Comparison of ENCODE assay signal across 13 mouse cellular contexts in the genomic region with DNA sequence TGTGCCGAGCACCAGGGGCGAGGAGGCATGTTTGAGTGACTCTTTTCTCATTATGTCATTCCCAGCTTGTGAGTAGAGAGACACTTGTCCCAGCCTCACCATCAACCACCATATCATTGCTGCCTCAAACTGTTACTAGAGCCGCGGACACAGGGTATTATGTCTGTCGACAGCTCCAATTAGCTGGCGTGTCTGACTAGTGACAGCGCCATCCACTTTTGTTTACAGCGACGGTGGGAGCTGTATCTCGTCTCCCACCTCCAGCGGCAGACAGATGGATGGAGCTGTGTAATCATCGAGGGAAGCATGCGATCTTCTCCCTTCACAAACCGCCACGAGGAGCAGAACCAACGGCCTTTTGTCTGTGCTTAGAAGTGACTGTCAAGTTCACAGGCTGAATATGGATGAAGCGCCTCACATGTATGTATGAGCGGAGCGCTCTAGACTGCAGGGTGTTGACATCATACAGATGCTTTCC.
DNase-seq lines count a peak whose midpoint lies in the region; ATAC-seq and TF ChIP-seq lines count a peak whose summit lies in the region.
"Had no signal": no experiment of that assay in that cellular context is flagged by ENCODE, and none has a peak within 500 bp of the region (broad histone marks: within the 10 kb centered on the region; RNA-seq: fewer than 3 reads in every experiment).

No protein-coding gene starts in this region.

- H3K4me3 ChIP-seq in heart, embryonic 10.5 days: no peak overlapping the region
- H3K4me3 ChIP-seq in heart, adult 2 months: no peak overlapping the region
- H3K4me3 ChIP-seq in hindbrain, embryonic 11.5 days (ENCODE audit: low read depth, low read length): no peak overlapping the region
- peak overlapping the region; percentile 11; the same call in 1 of the 2 replicates for H3K4me3 ChIP-seq in midbrain, embryonic 13.5 days (replicated peaks)
- H3K4me3 ChIP-seq: gastrocnemius, adult 2 months; limb, embryonic 12.5 days had no signal

- H3K36me3 ChIP-seq in heart, embryonic 10.5 days: no peaks in the 10 kb centered on the region
- no peaks in the 10 kb centered on the region for H3K36me3 ChIP-seq in heart, adult 2 months (ENCODE audit: control insufficient read depth, insufficient read depth, low read length)
- H3K36me3 ChIP-seq in hindbrain, embryonic 11.5 days (ENCODE audit: control insufficient read depth, insufficient read depth, low read length): no peaks in the 10 kb centered on the region
- no peaks in the 10 kb centered on the region for H3K36me3 ChIP-seq in midbrain, embryonic 13.5 days
- H3K36me3 ChIP-seq: limb, embryonic 12.5 days had no signal

- H3K27ac ChIP-seq in heart, embryonic 10.5 days: no peak overlapping the region
- H3K27ac ChIP-seq in heart, adult 2 months: no peak overlapping the region
- H3K27ac ChIP-seq in hindbrain, embryonic 11.5 days (ENCODE audit: low read depth, low read length): no peak overlapping the region
- peak overlapping the region; percentile 35; the same call in 1 of the 2 replicates for H3K27ac ChIP-seq in midbrain, embryonic 13.5 days
- H3K27ac ChIP-seq: gastrocnemius, adult 2 months; limb, embryonic 12.5 days; macrophage had no signal

- H3K9me3 ChIP-seq in heart, embryonic 10.5 days: no peaks in the 10 kb centered on the region
- no peaks in the 10 kb centered on the region for H3K9me3 ChIP-seq in hindbrain, embryonic 11.5 days (ENCODE audit: control insufficient read depth, low read length)
- no peaks in the 10 kb centered on the region for H3K9me3 ChIP-seq in midbrain, embryonic 13.5 days
- H3K9me3 ChIP-seq: limb, embryonic 12.5 days had no signal

- no peaks in the 10 kb centered on the region for H3K4me1 ChIP-seq in heart, embryonic 10.5 days
- no peaks in the 10 kb centered on the region for H3K4me1 ChIP-seq in heart, adult 2 months (ENCODE audit: control insufficient read depth, insufficient read depth, low read length)
- no peaks in the 10 kb centered on the region for H3K4me1 ChIP-seq in hindbrain, embryonic 11.5 days (replicated peaks; ENCODE audit: control insufficient read depth, insufficient read depth, low read length)
- H3K4me1 ChIP-seq in midbrain, embryonic 13.5 days (replicated peaks): peaks cover 26% of the 10 kb centered on the region
- H3K4me1 ChIP-seq: limb, embryonic 12.5 days had no signal

- no peak overlapping the region for H3K4me2 ChIP-seq in hindbrain, embryonic 11.5 days (replicated peaks; ENCODE audit: low read depth, low read length)
- peak overlapping the region; percentile 41 for H3K4me2 ChIP-seq in midbrain, embryonic 13.5 days (replicated peaks)
- H3K4me2 ChIP-seq: limb, embryonic 12.5 days had no signal

- TF ChIP-seq POLR2A in heart, adult 2 months (IDR thresholded peaks at IDR 0.05; ENCODE audit: insufficient read depth, low read depth, low read length): no peak
- no peak for TF ChIP-seq POLR2A in brain, embryonic 14.5 days (IDR thresholded peaks at IDR 0.05; ENCODE audit: borderline replicate concordance, extremely low read depth, insufficient read depth, insufficient read length, poor library complexity, severe bottlenecking)

- WGBS in heart, embryonic 10.5 days: 29% methylated on average over 19 of the region's 19 CpGs
- WGBS in heart, adult 2 months: 38% methylated on average over 19 of the region's 19 CpGs
- WGBS in hindbrain, embryonic 11.5 days: 51% methylated on average over 19 of the region's 19 CpGs
- 49% methylated on average over 19 of the region's 19 CpGs for WGBS in midbrain, embryonic 13.5 days

- intact Hi-C loops in heart, adult 2 months (cut with DNase I): no loop called here

- peak; percentile 74 for ATAC-seq in hindbrain, embryonic 11.5 days (ENCODE audit: low FRiP score)
- peak; percentile 79 for ATAC-seq in midbrain, embryonic 13.5 days

- TF ChIP-seq CTCF in heart, adult 2 months (IDR thresholded peaks at IDR 0.05): no peak
- TF ChIP-seq CTCF in brain, embryonic 14.5 days (IDR thresholded peaks at IDR 0.05; ENCODE audit: borderline replicate concordance, extremely low read depth, insufficient read depth, insufficient read length): no peak

- TF ChIP-seq EP300 in heart, adult 2 months (IDR thresholded peaks at IDR 0.05; ENCODE audit: insufficient read depth, low read depth, low read length): no peak

- DNase-seq in heart, embryonic 10.5 days (ENCODE audit: low spot score): peak; percentile 79
- no peak for DNase-seq in heart, adult 2 months
- peak; percentile 84 for DNase-seq in brain, embryonic 14.5 days (ENCODE audit: low read depth)
- DNase-seq in hindbrain, embryonic 11.5 days (ENCODE audit: low spot score): peak; percentile 50
- DNase-seq in natural killer cell, adult 2 months (ENCODE audit: low spot score in 2 of 2): no peak
- DNase-seq in spleen, adult 12 weeks (ENCODE audit: low spot score): no peak
- no peak for DNase-seq in testis, postnatal 10 days (ENCODE audit: low spot score)
- DNase-seq: adrenal gland, postnatal 14 days; gastrocnemius, adult 2 months; kidney, postnatal 10 days had no signal

- peaks cover 75% of the 10 kb centered on the region for H3K27me3 ChIP-seq in heart, embryonic 10.5 days (ENCODE audit: insufficient read depth, poor library complexity, severe bottlenecking)
- H3K27me3 ChIP-seq in heart, adult 2 months (ENCODE audit: control insufficient read depth, insufficient read depth, low read length): no peaks in the 10 kb centered on the region; the same call in 1 of the 2 replicates
- H3K27me3 ChIP-seq in hindbrain, embryonic 11.5 days (ENCODE audit: control insufficient read depth, insufficient read depth, low read length): no peaks in the 10 kb centered on the region
- no peaks in the 10 kb centered on the region for H3K27me3 ChIP-seq in midbrain, embryonic 13.5 days
- H3K27me3 ChIP-seq: limb, embryonic 12.5 days had no signal

- no peak overlapping the region for H3K9ac ChIP-seq in heart, adult 2 months (ENCODE audit: low read depth, low read length)
- no peak overlapping the region for H3K9ac ChIP-seq in hindbrain, embryonic 11.5 days (ENCODE audit: low read depth, low read length)
- no peak overlapping the region for H3K9ac ChIP-seq in midbrain, embryonic 13.5 days (replicated peaks)
- H3K9ac ChIP-seq: limb, embryonic 12.5 days had no signal

- H3K79me2 ChIP-seq in heart, adult 2 months (replicated peaks; ENCODE audit: control insufficient read depth, insufficient read depth, low read length): no peaks in the 10 kb centered on the region

Comparison
In these comparisons a context has a peak if more than half of its experiments do, and no peak if none do; other contexts are left out.
1. DNase-seq: peak in heart, embryonic 10.5 days (single experiment), brain, embryonic 14.5 days (single experiment) and hindbrain, embryonic 11.5 days (single experiment); none in heart, adult 2 months (0 of 2), natural killer cell, adult 2 months (0 of 2), spleen, adult 12 weeks (single experiment) and testis, postnatal 10 days (single experiment).